Mouse (Mus musculus) spleen, adult 18-20 months (tissue): ENCODE measurements at regions not wholly inside any gene's neighbourhood (a gene's known extent, or its start where the extent isn't known, plus 50 kb on each side); places are given as distances from the start of the nearest gene placed in this dataset.

Experiments
- DNase-seq, 2 experiments: peaks; one replicate each; pipeline ENCODE4 v3.0.0; 2022; ENCODE audit warnings: mixed read lengths in 2 of 2

DNA sequence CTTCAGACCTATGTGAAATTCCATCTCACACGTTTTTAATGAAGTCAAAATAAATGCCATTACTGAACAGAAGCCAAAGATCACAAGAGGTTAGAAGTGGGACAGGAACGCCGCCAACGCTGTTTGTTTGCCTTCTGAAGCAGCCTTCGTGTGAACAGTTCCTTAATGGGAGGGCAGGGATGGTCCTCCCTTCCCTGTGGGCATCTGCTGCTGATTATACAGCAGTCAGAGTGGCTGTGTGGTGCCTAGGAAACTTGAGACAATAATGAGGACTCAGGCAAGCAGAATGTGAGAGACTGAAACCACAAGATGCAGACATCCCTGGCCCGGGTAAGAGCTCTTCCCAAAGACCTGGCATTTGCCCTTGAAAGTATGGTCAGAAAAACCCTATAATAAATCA is 164.3 kb downstream of the Cxcl12 start:
- no peak for DNase-seq

DNA sequence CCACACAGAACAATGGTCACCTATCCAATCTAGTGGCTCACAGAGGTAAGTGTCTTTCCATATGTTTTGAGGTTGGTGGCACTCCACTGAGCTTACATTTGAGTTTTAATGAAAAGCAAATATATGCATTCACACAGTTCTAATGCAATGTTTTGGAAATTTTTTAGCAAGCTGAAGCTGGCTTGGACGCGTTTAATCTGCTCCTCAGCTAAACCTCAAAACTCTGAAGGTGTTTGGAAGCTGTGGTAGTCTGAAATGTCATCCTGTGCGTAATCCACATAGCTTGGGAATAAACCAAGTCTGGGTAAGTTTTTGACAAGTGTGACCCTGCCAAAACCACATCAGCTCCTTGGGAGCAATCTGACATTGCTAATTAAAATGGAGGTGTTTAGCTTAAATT is 173.8 kb downstream of the Cxcl12 start:
- no peak for DNase-seq

DNA sequence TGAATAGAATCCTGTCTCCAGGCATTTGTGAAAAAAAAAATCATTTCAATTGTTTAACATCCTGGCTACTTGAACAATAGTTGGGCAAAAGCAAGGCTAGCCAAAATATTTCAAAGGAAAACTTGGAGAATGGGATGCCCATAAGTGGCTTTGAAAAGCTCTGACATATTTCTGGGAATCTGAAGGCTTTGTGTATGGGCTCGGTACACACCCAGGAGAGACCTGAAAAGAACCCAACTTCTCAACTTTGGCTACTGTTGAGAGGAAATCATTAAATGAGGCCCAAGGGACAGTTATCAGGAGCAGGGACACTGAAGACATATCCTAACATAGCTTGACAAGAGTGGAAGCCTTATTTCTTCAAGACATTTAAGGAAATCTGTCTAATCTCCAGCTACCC is 179.0 kb downstream of the Cxcl12 start:
- DNase-seq = no peak

DNA sequence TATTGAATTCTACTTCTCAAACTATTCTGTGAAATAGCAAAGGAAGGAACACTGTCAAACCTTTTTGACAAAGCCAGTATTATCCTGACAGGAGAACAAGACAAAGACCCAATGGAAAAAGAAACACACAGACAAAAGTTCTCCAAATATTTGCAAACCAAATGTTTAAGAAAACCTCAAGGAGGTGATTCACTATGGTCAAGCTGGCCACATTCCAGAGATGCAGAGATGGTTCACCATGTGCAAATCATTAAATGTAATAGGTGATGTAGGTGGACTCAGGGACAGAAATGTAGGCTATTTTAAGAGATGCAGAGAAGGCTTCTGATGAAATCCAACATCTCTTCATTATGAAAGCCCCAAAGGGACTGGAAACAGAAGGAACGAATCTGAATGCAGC is 183.5 kb downstream of the Cxcl12 start:
- no peak for DNase-seq

DNA sequence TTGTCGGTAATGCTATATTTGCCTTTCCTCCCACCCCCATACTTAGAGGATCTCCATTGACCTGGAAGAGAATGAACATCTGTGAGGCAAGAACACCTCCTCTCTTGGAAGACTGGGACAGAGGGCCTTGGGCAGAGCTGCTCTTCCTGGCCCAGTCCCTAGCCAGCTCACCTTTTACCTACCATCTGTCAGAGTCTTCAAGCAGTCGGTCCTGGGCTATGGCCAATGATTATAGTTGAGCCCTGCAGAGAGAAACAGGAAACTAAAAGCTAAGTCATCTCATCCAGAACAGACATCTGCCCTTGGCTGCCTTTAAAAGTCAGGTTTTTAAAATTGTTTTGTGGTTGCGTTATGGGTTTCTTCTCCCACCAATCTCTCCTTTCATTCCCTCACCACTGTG is 184.8 kb downstream of the Cxcl12 start:
- DNase-seq = no peak

DNA sequence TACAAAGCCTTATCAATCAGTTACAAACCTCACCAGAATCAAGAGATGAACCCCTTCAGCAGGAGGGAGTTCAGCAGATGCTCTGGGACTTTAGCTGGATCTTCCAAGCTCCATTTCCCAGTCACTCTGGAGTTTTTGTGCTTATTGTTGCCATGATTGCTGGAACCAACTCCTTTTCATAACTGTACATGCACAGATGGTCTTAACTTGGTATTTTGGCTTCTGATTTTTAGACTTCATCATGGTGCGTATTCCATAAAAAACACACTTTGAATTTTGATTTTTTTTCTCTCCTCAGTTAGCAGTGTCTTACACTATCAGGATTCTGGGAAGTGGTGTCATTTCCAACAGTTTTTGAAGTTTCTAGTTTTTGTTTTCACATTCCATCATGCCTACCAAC is 187.8 kb downstream of the Cxcl12 start:
- DNase-seq = no peak

DNA sequence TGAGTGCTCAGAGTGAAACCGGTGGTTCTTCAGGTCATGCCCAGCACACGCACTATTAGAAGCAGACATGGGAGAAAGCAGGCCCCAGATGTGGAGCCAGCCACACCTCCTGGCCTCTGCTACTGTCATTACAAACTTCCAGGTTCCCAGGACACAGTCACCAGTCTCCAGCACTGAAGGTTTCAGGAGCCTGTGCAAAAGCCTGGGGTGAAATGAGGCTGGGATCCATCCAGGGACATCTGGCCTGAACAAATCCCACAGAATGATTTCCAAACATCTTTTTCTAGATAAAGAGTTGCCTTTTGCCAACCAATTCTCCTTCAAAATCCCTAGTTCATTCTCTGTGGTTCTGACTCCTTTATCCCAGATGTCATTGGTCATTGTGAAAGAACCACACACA is 191.1 kb downstream of the Cxcl12 start:
- DNase-seq = no peak

GRCm38 (mm10) chr6:117366563-117366962 is 198.2 kb downstream of the Cxcl12 start:
- DNase-seq = no peak

DNA sequence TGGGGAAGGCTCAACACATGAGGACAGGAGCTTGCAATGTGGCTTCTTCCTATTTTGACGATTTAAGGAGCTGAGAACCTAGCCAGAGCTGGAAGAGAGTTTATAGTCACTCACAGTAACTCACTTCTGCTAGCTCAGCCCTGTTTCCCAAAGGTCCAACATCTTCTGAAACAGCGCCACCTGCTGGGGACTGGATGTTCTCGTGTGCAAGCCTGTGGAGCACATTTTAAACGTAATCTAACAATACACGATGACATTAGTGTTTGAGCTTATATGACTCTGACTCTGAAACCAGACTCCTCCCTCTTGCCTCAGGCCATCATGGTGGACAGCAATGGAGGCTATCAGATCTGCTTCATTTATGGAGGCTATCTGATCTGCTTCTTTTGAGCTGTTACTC is 207.7 kb downstream of the Cxcl12 start:
- no peak for DNase-seq

DNA sequence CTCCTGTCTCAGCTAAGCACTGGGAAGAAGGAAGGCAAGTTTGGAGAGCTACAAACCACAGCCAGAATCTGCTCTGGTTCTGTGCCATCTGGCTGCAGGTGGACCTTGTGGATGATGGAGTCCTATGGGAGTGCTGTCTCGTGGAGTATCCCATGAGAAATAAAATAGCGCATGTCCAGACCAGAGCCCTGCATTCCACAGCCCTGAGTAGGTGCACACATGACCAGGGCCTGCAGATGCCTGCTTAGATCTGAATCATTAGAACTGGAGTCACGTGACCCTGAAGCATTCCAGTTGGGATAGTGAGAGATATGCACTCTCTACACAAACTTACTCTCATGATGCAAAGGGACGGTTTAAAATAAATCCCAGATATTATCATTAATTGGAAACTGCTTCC is 211.6 kb downstream of the Cxcl12 start:
- no peak for DNase-seq

GRCm38 (mm10) chr6:117390233-117390848 is 222.0 kb downstream of the Cxcl12 start:
- no peak for DNase-seq

DNA sequence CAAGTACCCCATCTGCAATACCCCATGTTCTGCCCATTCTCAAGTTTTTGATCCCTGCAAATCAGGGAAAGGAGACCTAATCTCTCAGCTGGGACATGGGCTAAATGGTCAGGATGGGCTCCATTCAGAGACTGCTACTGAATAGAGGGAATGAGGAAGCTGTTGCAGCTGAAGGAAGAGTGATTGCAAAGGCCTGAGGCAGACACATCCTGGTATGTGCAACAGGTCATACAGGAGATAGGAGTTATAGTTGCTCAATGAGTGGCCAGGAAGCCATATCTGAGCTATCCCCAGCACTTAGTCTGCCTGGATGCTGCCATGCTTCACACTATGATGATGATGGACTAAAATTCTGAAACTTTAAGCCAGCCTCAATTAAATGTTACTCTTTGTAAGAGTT is 225.1 kb downstream of the Cxcl12 start:
- no peak for DNase-seq

- DNase-seq = no peak
Observed at GRCm38 (mm10) chr6:117405589-117406311, 237.4 kb downstream of the Cxcl12 start.

- DNase-seq = no peak
Observed at GRCm38 (mm10) chr6:117406312-117406595, 237.9 kb downstream of the Cxcl12 start.

DNA sequence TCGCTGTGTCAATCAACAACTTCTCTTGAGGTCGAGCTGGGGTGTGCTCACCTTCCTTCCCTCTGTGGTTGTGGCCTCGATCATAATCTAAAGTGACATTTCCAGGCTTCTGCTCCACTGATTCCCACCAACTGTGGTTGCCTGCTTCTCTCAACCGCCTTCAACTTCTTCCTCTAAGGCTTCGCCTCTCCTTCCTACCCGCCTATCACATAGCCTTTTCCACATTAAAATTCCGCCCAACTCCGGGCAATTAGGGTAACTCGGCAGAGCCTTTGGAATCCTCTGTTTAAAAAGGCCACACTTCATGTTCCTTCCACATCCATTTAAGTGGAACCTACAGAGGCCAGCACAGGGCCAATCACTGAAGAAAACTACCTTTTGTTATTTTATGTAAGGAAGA is 238.4 kb downstream of the Cxcl12 start:
- DNase-seq = no peak

DNA sequence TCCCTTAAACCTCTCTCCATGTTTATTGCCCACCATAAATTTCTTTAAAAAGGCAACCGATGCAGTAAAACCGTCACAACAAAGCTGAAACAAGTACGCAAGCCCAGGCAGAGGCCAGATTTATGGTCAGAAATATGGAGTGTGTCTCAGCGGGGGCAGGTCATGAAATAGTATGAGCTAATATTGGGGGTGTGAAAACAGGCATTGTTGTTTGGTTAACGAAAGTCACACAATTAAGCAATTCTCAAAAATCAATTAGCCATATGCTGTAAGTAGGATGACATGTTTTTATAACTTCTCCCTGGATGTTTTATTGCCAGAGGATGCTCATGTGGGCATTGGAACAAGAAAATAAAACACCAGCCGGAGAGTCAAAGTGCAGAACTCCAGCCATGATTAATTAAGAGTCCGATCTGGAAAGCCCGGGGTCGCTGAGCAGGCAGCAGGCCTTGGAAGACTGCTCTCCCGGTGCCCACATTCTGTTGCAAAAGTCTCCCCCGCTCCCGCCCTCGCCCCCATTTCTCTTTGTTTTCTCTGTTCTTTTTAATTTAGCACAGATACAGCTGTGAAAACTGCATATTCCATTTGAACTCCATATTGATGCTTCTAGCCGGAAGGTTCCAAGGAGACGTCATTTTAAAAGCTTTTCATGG is 239.0 kb downstream of the Cxcl12 start:
- no peak for DNase-seq

DNA sequence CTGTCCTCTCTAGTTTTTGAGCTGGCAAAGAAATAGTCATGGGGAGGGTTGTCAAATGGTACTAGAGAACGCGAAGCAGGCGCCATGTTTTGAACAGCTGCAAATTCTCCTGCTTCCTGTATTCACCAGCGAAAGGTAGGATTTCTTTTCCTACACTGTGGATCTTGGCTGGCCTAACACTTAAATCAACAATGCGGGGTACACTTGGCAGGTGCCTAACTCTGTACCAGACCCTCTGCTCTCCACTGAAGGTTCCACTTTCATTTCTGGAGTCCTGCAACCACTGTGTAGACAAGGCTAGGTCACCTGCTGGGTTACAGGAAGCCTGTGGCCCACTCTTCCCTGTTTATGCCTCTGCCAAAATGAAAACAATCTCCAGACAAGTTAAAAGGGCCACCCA is 239.6 kb downstream of the Cxcl12 start:
- no peak for DNase-seq

GRCm38 (mm10) chr6:117408971-117409783 is 240.8 kb downstream of the Cxcl12 start:
- no peak for DNase-seq

DNA sequence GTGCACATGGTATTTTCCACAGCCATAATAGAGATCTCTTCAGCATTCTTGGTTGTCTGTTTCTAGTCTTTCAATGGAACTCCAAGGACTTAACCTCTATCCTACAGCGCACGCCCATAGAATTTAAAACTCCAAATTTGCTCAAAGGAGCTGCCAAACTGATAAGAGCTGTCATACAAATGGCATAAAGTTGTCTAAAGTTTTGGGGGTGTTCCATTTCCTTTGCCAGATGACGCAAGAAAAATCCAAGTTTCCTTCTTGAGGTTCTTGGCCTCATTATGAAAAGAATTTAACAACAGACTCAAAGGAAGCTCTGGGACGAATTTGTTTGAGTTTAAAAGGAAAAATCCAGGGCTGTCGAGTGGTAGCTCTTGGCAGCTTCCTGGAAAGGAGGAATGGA is 246.6 kb downstream of the Cxcl12 start:
- DNase-seq = no peak

- no peak for DNase-seq
Observed at GRCm38 (mm10) chr6:117415901-117416300, 247.6 kb downstream of the Cxcl12 start.

GRCm38 (mm10) chr6:117416461-117416860 is 248.1 kb downstream of the Cxcl12 start:
- no peak for DNase-seq

GRCm38 (mm10) chr6:117422846-117423573 is 254.7 kb downstream of the Cxcl12 start:
- DNase-seq = no peak

DNA sequence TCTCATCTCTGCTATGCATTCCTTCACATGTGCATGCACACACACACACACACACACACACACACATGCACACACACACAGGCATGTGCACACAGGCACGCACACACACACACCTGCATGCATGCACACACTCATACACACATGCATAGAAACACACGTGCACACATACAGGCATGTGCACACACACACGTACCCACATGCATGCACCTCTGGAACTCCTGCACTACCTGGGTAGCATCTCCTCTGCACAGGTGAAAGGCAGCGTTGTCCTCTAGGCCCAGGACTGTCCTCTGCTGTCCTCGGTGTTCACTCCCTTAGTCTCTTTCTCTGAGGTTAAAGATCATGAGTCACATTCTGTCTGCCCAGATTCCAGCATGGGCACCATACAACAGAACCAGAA is 258.0 kb downstream of the Cxcl12 start:
- DNase-seq = no peak
